Mouse (Mus musculus): ENCODE measurements around the gene Npcd. TPM values are rescaled to one million over a fixed set of nuclear protein-coding genes. Genes with fewer than 3 reads are reported as not detected.

The Npcd gene
- polyA plus RNA-seq, 1 experiment from 2014 or later = not detected

- no peaks in the 10 kb centered on the region for H3K9me3 ChIP-seq (ENCODE audit: low read length)
- H3K4me3 ChIP-seq (ENCODE audit: low read length) = peak overlapping the region; percentile 95; the same call in 1 of the 2 replicates
Observed at GRCm38 (mm10) chr15:79740739-79741138, 93.3 kb downstream of the Npcd start.

More at GRCm38 (mm10) chr15:79740739-79741138, 93.3 kb downstream of the Npcd start:
- H3K9ac ChIP-seq (replicated peaks; ENCODE audit: low read length) = no peak overlapping the region
- H3K4me2 ChIP-seq (replicated peaks; ENCODE audit: low read depth, low read length) = peak overlapping the region; percentile 84
- WGBS = 81% methylated on average over 3 of the region's 3 CpGs
- H3K27me3 ChIP-seq (ENCODE audit: insufficient read depth, low read length) = no peaks in the 10 kb centered on the region
- H3K4me1 ChIP-seq (ENCODE audit: insufficient read depth, low read length) = peaks cover 42% of the 10 kb centered on the region
- H3K27ac ChIP-seq (ENCODE audit: low read length) = no peak overlapping the region
- no peak for ATAC-seq (ENCODE audit: low FRiP score, low TSS enrichment)
- H3K36me3 ChIP-seq (ENCODE audit: insufficient read depth, low read length) = peaks cover 33% of the 10 kb centered on the region

Other genes starting within 250 kb of the Npcd start
- gene Dmc1, start 229.1 kb downstream of the Npcd start, polyA plus RNA-seq (2015; fragmentation: Nextera tagmentation; extraction: Ambion mirVana) = 2.0 and 2.3 TPM in 2 replicates
- gene Fam227a, start 175.3 kb downstream of the Npcd start, polyA plus RNA-seq (2015; fragmentation: Nextera tagmentation; extraction: Ambion mirVana) = 1.1 and 1.4 TPM in 2 replicates
- gene Cby1, start 175.0 kb downstream of the Npcd start, polyA plus RNA-seq (2015; fragmentation: Nextera tagmentation; extraction: Ambion mirVana) = 59.5 and 59.8 TPM in 2 replicates
- 262 and 263 TPM in 2 replicates for gene Tomm22, start 163.4 kb downstream of the Npcd start, polyA plus RNA-seq (2015; fragmentation: Nextera tagmentation; extraction: Ambion mirVana)
- 18.2 and 19.6 TPM in 2 replicates for gene Josd1, start 146.3 kb downstream of the Npcd start, polyA plus RNA-seq (2015; fragmentation: Nextera tagmentation; extraction: Ambion mirVana)
- 32.7 and 36.6 TPM in 2 replicates for gene Gtpbp1, start 143.4 kb downstream of the Npcd start, polyA plus RNA-seq (2015; fragmentation: Nextera tagmentation; extraction: Ambion mirVana)
- gene Sun2, start 91.7 kb downstream of the Npcd start, polyA plus RNA-seq (2015; fragmentation: Nextera tagmentation; extraction: Ambion mirVana) = 5.7 and 5.8 TPM in 2 replicates
- gene Dnal4, start 56.4 kb downstream of the Npcd start, polyA plus RNA-seq (2015; fragmentation: Nextera tagmentation; extraction: Ambion mirVana) = 71.7 and 74.0 TPM in 2 replicates
- 1.7 and 1.9 TPM in 2 replicates for gene Nptxr, start 29.5 kb downstream of the Npcd start, polyA plus RNA-seq (2015; fragmentation: Nextera tagmentation; extraction: Ambion mirVana)
- 52.1 and 58.8 TPM in 2 replicates for gene Cbx6, start 451 bp upstream of the Npcd start, polyA plus RNA-seq (2015; fragmentation: Nextera tagmentation; extraction: Ambion mirVana)
- gene Apobec3, start 57.4 kb upstream of the Npcd start, polyA plus RNA-seq (2015; fragmentation: Nextera tagmentation; extraction: Ambion mirVana) = 29.3 and 36.5 TPM in 2 replicates
- gene Cbx7, start 136.9 kb upstream of the Npcd start, polyA plus RNA-seq (2015; fragmentation: Nextera tagmentation; extraction: Ambion mirVana) = 3.3 and 3.9 TPM in 2 replicates
- gene Pdgfb, start 180.7 kb upstream of the Npcd start, polyA plus RNA-seq (2015; fragmentation: Nextera tagmentation; extraction: Ambion mirVana) = 4.3 and 6.2 TPM in 2 replicates